Mouse (Mus musculus): Measurements from ENCODE around the gene H60b. TPM values are rescaled to one million over a fixed set of nuclear protein-coding genes. Genes with fewer than 3 reads are reported as not detected.
A peak's percentile ranks its signal among the peaks of the same experiment; 100 is the strongest.
"Not testable (repeated sequence)": the region's sequence is repeated elsewhere in the genome, so short reads cannot be mapped to it uniquely, and the experiment has no call there.

Gene H60b
- polyA plus RNA-seq, 1 experiment: 0.24 TPM

DNA sequence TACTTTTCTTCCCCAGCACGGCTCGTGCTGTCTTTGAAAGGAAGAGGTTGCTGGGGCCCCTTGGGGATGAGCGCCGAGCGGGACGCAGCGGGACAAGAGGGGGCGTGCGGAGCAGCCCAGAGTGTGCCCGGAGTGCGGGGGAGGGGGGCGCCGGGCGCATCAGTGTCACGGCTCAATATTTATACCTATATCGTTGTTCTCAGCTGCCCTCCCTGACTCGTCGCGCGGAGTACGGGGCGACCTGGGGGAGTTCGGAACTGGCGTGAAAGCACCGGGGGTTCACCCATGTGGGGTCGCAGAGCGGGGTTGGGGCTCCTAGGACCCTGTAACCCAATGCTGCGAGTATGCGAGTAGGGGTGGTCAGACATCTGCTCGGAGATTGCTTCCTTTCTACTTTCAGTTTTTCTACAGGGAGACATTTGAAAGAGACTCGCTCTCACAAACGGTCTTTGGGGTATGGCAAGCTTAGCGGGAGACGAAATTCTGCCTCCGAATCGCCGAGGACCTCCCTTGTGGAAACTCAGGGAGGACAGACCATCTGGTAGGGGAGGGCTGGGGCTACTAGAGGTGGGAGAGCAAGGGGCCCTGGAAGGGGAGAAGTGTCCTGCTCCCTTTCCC, 9.2 kb upstream of the H60b start, which contains the start of gene E030030I06Rik:
E030030I06Rik (minus strand) TSS at position 198 of the 618 bp plus-strand sequence.
- H3K27me3 ChIP-seq (ENCODE audit: control insufficient read depth, insufficient read depth, insufficient read length): peaks cover 26% of the 10 kb centered on the region
- no peak for TF ChIP-seq POLR2A (IDR thresholded peaks at IDR 0.05; ENCODE audit: insufficient read length, low read depth)
- TF ChIP-seq CEBPB (IDR thresholded peaks at IDR 0.05; ENCODE audit: insufficient read depth, poor library complexity, severe bottlenecking): no peak
- H3K36me3 ChIP-seq (ENCODE audit: control insufficient read depth, insufficient read depth): no peaks in the 10 kb centered on the region
- peak within 1 kb of the TSS; percentile 92 for H3K4me3 ChIP-seq
- H3ac ChIP-seq (ENCODE audit: control insufficient read depth, insufficient read length): peak within 1 kb of the TSS; percentile 6
- H3K79me2 ChIP-seq (ENCODE audit: control insufficient read depth, insufficient read depth): peaks cover 6% of the 10 kb centered on the region
- H3K4me2 ChIP-seq (ENCODE audit: low read depth): peak within 1 kb of the TSS; percentile 88

DNA sequence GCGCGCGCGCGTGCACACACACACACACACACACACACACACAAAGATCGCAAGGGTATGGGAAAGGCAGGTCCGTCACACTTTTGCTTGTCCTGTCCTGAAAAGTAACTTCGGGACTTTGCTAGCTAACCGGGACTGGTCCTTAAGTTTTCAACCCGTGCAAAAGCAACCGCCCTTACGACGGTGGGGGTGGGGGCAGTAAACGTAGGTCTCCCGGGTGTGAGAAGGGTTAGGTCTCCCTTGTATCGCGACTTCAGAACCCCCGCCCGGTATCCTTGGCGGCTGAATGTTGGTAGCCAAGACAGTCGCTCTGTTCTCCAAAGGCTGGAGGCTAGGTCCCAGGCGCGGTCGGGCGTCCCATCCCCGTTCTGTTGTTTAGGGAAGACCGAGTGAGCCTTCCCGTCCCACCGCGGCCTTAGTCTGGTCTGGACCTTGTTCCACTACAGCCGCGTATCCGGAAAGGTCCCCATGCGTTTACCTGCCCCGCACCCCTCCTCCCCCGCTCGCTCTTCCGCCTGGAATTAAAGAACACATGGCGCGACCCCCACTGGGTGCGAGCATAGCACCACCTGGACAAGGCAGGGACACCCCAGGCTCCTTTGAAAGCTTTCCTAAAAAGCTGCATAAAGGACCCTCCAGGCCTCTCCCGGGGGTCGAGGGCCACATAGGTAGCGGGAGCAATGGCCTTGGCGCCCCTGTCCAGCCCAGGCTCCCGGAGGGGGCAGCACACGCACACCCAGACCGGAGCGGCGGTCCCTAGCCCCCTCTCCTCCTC, 8.5 kb upstream of the H60b start:
- Histone ChIP-seq H3ac (ENCODE audit: control insufficient read depth, insufficient read length) (peak overlapping the region; percentile 6), H3K27me3 (ENCODE audit: control insufficient read depth, insufficient read depth, insufficient read length) (peaks cover 28% of the 10 kb centered on the region), H3K79me2 (ENCODE audit: control insufficient read depth, insufficient read depth) (peaks cover 6% of the 10 kb centered on the region), H3K4me3 (peak overlapping the region; percentile 92), H3K4me2 (ENCODE audit: low read depth) (peak overlapping the region; percentile 88), H3K36me3 (ENCODE audit: control insufficient read depth, insufficient read depth) (no peaks in the 10 kb centered on the region)
- TF ChIP-seq MYOD1 (IDR thresholded peaks at IDR 0.05; ENCODE audit: control insufficient read depth in 1 of 3, insufficient read length in 2 of 3, low read depth in 2 of 3): no peak
- TF ChIP-seq REST (IDR thresholded peaks at IDR 0.05; ENCODE audit: insufficient read depth, insufficient read length): no peak
- no peak for TF ChIP-seq POLR2A (IDR thresholded peaks at IDR 0.05; ENCODE audit: insufficient read length, low read depth)
- TF ChIP-seq CEBPB (IDR thresholded peaks at IDR 0.05; ENCODE audit: insufficient read depth, poor library complexity, severe bottlenecking): no peak
- no peak for TF ChIP-seq E2F4 (IDR thresholded peaks at IDR 0.05; ENCODE audit: insufficient read depth)
- TF ChIP-seq POLR2AphosphoS2 (IDR thresholded peaks at IDR 0.05; ENCODE audit: insufficient read length, low read depth): no peak
- TF ChIP-seq MAX (IDR thresholded peaks at IDR 0.05; ENCODE audit: low read depth): no peak
- no peak for TF ChIP-seq TCF12 (IDR thresholded peaks at IDR 0.05; ENCODE audit: insufficient read depth, poor library complexity, severe bottlenecking)
- TF ChIP-seq MYOG (IDR thresholded peaks at IDR 0.05; ENCODE audit: control insufficient read depth in 1 of 3, insufficient read depth in 1 of 3, insufficient read length in 2 of 3, low read depth in 2 of 3): no peak

DNA sequence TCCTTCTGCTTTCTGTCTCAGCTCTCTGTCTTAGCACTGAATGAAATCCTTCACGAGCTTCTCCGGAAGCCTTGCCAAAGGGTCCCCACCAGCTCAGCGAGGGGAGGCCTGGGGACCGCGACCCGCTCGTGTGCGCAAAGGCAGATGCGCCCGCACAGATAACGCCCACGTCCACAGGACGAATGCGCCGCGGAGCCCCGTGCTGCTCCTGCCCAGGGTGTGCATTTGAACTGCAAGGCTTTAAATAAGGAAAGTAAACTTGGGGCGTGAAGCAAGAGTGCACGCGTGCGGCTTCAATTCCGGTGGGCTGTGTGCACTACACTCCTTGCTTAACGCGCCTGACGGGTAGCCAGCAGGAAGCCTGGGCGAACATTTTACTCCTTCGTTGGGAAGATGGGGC, 7.8 kb upstream of the H60b start:
- peak overlapping the region; percentile 92 for H3K4me3 ChIP-seq

DNA sequence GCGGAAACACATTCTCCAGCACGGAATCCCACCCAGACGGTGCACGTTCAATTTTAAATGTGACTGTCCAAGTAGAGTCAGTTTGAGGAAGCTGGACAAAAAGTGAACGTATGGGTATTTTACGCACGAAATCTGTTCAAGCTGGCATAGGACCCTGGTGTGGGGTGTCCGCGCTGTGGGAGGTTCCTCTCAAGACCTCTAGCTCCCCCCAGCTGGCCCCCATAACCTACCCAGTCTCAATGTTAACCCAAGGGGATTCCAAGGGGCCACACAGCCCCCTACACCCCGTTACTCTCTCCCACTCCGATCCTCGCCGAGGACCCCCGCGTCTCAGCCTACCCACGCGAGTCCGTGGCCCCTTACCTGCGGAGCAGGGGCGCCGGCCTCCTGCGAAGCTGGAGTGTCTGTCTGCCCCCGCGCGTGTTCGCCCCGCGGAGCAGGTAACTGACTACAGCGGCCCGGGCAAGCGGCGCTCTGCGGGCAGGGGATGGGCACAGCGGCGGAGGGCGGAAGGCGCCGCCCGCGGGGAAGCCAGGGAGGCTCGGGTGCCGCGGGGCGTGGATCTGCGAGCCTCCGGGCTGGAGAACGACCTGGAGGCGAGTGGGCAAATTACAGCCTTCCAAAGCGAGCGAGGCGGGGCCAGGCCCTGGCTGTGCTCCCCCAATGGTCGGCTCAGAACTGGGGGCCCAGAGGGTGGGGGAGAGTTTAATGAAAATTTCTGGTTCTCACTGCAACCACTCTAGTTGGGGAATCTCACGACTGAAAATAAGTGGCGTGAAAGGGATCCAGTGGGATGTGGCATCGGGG, 7.1 kb upstream of the H60b start:
- peak overlapping the region; percentile 88 for H3K4me2 ChIP-seq (ENCODE audit: low read depth)
- peaks cover 37% of the 10 kb centered on the region for H3K27me3 ChIP-seq (ENCODE audit: control insufficient read depth, insufficient read depth, insufficient read length)
- H3ac ChIP-seq (ENCODE audit: control insufficient read depth, insufficient read length); H3K79me2 ChIP-seq (ENCODE audit: control insufficient read depth, insufficient read depth); H3K36me3 ChIP-seq (ENCODE audit: control insufficient read depth, insufficient read depth); H3K4me3 ChIP-seq: not testable (repeated sequence)

More for the DNA sequence above, 7.8 kb upstream of the H60b start:
- TF ChIP-seq POLR2AphosphoS2 (IDR thresholded peaks at IDR 0.05; ENCODE audit: insufficient read length, low read depth) (no peak), TCF3 (IDR thresholded peaks at IDR 0.05; ENCODE audit: insufficient read length, low read depth) (no peak), E2F4 (IDR thresholded peaks at IDR 0.05; ENCODE audit: insufficient read depth) (no peak), REST (IDR thresholded peaks at IDR 0.05; ENCODE audit: insufficient read depth, insufficient read length) (no peak), POLR2A (IDR thresholded peaks at IDR 0.05; ENCODE audit: insufficient read length, low read depth) (no peak), MYOG (IDR thresholded peaks at IDR 0.05; ENCODE audit: control insufficient read depth in 1 of 3, insufficient read depth in 1 of 3, insufficient read length in 2 of 3, low read depth in 2 of 3) (no peak), USF1 (IDR thresholded peaks at IDR 0.05; ENCODE audit: low read depth) (no peak), SRF (IDR thresholded peaks at IDR 0.05; ENCODE audit: control insufficient read depth, insufficient read length, low read depth) (no peak), MYOD1 (IDR thresholded peaks at IDR 0.05; ENCODE audit: control insufficient read depth in 1 of 3, insufficient read length in 2 of 3, low read depth in 2 of 3) (no peak), TCF12 (IDR thresholded peaks at IDR 0.05; ENCODE audit: insufficient read depth, poor library complexity, severe bottlenecking) (no peak), MAX (IDR thresholded peaks at IDR 0.05; ENCODE audit: low read depth) (no peak), CEBPB (IDR thresholded peaks at IDR 0.05; ENCODE audit: insufficient read depth, poor library complexity, severe bottlenecking) (no peak)
- peaks cover 6% of the 10 kb centered on the region for H3K79me2 ChIP-seq (ENCODE audit: control insufficient read depth, insufficient read depth)
- no peaks in the 10 kb centered on the region for H3K36me3 ChIP-seq (ENCODE audit: control insufficient read depth, insufficient read depth)
- peaks cover 32% of the 10 kb centered on the region for H3K27me3 ChIP-seq (ENCODE audit: control insufficient read depth, insufficient read depth, insufficient read length)
- no peak overlapping the region for H3ac ChIP-seq (ENCODE audit: control insufficient read depth, insufficient read length)
- H3K4me2 ChIP-seq (ENCODE audit: low read depth): peak overlapping the region; percentile 88

DNA sequence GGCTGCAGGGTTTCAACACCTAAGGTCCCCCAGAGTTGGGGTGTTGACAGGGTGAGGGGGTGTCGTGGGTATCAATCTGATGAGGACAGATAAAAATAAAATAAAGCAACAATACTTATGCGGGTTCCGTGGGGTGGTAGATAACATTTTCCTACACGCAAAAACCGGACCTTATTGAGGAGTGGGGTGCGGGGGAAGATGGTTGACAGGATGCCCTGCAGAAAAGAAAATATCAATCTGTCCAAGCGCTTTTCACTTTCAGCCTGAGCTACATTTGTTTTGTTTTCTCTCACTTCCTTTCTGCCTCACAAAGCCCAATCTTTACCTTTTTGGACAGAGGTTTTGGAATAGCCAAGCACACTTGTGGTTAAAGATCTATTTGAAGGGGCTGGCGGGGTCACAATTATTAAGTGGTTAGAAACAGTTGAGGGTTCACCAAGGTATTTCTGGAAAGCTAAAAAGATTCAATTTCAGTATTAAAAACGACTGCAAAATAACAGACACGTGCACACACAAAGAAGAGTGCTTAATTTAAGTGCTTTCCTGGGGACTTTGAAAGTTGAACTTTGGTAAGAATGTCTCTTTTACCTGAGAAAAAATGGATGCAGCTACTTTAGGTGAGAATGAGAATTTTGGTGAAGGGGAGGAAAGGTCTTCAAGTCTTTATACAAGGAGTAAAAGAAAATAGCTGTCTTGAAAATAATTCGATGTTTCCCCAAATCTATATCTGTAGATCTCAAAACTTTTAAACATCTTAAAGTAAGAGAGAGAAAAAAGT, 6.3 kb upstream of the H60b start:
- not testable (repeated sequence) for H3ac ChIP-seq (ENCODE audit: control insufficient read depth, insufficient read length); H3K4me3 ChIP-seq; H3K4me2 ChIP-seq (ENCODE audit: low read depth); H3K79me2 ChIP-seq (ENCODE audit: control insufficient read depth, insufficient read depth); H3K36me3 ChIP-seq (ENCODE audit: control insufficient read depth, insufficient read depth)
- peaks cover 41% of the 10 kb centered on the region for H3K27me3 ChIP-seq (ENCODE audit: control insufficient read depth, insufficient read depth, insufficient read length)

DNA sequence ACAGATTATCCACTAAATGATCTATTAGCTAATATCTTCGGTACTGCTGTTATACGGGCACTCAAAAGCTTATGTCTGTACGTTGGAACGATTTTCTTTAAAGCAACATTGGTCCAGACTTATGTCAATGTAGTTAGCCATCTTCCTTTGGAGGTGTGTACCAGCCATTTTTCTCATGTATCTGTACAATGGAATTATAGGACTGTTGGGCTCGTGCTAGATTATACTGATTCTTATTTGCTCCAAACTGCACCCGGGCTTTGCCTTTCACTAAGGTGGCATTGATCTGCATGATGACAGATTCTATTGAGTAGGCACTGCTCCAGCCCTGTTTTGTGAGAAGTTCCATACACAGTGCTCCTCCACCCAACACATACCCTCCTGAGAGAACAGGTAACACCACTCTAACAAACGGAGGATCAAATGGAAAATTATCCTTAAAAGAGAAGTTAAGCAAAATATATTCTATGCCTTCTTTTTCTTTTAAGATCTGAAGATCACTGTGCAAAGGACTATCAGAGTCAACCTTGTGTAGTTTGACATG, 5.2 kb upstream of the H60b start:
- not testable (repeated sequence) for H3K79me2 ChIP-seq (ENCODE audit: control insufficient read depth, insufficient read depth); H3K36me3 ChIP-seq (ENCODE audit: control insufficient read depth, insufficient read depth)
- peaks cover 41% of the 10 kb centered on the region for H3K27me3 ChIP-seq (ENCODE audit: control insufficient read depth, insufficient read depth, insufficient read length)

DNA sequence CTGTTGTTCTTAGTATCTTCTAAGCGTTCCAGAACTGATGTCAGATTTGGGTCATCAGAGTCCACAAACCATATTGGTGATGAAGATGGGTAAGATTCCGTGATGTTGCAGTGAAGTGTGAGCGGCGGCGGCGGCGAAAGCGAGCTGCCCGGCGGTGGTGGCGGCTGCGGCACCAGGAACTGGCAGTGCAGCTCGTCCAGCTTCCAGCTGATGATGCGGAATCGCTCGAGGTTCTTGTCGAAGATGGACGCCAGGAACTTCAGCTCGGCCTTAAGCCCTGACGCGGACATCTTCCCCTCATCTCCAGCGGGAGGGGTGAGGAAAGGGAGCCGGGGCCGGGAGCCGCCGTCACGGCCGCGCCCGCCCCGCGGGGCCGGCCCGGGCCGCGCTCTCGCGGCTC, 4.3 kb upstream of the H60b start:
- not testable (repeated sequence) for H3K36me3 ChIP-seq (ENCODE audit: control insufficient read depth, insufficient read depth); H3K4me3 ChIP-seq; H3K79me2 ChIP-seq (ENCODE audit: control insufficient read depth, insufficient read depth); H3K4me2 ChIP-seq (ENCODE audit: low read depth); H3ac ChIP-seq (ENCODE audit: control insufficient read depth, insufficient read length)
- peaks cover 41% of the 10 kb centered on the region for H3K27me3 ChIP-seq (ENCODE audit: control insufficient read depth, insufficient read depth, insufficient read length)

More for the DNA sequence above, 5.2 kb upstream of the H60b start:
- H3K4me3 ChIP-seq; H3ac ChIP-seq (ENCODE audit: control insufficient read depth, insufficient read length); H3K4me2 ChIP-seq (ENCODE audit: low read depth): not testable (repeated sequence)

All from myocyte (in vitro differentiated cells).